Mouse (Mus musculus): ENCODE data around the gene Myog.
A peak's percentile ranks its signal among the peaks of the same experiment; 100 is the strongest.

Gene Myog

DNA sequence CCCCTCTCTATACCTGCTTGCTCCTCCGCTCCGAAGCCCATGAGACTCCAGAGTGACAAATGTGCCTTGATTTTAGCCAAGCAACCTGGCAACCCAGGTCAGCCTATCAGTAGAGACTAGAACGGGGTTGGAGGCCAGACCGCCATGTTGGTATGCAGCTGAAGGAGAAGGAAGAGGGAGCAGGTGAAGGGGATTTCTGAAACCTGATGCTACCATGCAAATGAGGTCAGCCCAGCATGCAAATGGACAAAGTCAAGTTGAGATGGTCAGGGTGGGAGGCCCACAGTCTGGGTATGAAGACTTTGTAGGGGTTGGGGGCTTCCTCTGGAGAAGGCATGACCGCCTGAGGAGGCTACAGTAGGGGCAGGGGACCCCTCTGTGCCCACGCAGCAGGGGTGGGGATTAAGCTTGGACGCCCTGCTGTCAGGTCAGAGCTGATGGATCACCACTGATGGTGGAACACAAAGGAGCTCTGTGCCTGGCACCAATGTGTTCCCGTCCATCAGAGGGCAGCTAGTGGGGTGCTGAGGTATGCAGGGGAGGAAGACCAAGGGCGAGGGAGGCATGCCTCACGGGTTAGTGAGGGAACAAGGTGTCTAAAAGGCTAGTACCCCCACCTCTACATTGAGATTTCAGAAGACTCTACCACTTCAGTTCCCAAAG lies 4.2 kb upstream of the Myog start:
- no peak for DNase-seq

- no peak for DNase-seq
These were observed 1.6 kb upstream of the Myog start for GRCm38 (mm10) chr1:134288239-134288638.

- DNase-seq, result no peak
These were observed 511 bp downstream of the Myog start for GRCm38 (mm10) chr1:134290300-134290699.

GRCm38 (mm10) chr1:134290909-134291308 lies 1.1 kb downstream of the Myog start:
- no peak for DNase-seq

DNA sequence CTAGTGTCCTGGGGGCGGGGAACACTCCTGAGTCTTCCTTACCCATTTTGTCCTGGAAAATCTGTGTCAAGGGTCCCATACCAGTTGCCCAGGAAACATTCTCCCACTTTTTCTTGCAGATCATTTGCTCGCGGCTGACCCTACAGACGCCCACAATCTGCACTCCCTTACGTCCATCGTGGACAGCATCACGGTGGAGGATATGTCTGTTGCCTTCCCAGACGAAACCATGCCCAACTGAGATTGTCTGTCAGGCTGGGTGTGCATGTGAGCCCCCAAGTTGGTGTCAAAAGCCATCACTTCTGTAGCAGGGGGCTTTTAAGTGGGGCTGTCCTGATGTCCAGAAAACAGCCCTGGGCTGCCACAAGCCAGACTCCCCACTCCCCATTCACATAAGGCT lies 1.8 kb downstream of the Myog start:
- DNase-seq, result no peak

DNA sequence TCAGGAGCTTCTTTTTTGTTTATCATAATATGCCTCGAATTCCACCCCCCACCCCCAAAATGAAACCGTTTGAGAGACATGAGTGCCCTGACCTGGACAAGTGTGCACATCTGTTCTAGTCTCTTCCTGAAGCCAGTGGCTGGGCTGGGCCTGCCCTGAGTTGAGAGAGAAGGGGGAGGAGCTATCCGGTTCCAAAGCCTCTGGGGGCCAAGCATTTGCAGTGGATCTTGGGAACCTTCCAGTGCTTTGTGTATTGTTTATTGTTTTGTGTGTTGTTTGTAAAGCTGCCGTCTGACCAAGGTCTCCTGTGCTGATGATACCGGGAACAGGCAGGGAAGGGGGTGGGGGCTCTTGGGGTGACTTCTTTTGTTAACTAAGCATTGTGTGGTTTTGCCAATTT lies 2.3 kb downstream of the Myog start:
- no peak for DNase-seq

DNA sequence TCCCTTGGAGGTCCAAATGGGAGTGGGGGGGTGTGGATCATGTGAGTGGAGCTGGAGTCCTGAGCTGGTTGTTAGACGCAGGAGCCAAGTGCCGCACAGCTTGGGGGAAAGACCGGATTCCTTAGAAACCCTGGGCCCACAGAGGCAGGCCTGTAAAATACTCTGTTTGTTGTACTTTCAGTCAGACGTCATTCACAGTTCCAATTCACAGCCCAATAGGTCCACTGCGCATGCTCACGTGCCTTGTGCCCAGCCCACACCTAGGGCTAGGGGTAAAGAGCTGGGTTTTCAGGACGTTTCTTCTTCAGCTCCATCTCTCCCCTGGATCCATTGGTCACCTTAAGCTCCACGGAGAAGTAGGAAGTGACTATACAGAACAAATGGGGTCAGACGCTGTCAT lies 2.8 kb downstream of the Myog start:
- no peak for DNase-seq

DNA sequence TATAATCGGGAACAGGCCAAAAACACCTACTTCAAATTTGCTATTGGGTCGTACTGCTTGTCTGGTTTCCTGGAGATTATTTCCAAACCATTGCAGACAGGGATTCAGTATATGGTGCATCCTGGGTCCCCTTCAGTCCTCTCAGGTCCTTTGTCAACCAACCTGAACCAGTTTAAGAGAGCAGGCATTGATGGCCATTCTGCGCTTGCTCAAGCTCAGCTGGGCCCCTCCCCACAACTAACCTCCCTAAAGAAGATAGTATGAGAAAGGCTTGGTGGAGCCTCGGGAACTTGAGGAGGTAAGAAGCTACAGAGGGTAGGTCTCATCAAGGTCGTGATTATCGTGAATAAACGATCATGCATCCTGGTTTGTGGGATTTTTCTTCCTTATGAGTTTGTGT lies 3.5 kb downstream of the Myog start:
- DNase-seq, result no peak

DNA sequence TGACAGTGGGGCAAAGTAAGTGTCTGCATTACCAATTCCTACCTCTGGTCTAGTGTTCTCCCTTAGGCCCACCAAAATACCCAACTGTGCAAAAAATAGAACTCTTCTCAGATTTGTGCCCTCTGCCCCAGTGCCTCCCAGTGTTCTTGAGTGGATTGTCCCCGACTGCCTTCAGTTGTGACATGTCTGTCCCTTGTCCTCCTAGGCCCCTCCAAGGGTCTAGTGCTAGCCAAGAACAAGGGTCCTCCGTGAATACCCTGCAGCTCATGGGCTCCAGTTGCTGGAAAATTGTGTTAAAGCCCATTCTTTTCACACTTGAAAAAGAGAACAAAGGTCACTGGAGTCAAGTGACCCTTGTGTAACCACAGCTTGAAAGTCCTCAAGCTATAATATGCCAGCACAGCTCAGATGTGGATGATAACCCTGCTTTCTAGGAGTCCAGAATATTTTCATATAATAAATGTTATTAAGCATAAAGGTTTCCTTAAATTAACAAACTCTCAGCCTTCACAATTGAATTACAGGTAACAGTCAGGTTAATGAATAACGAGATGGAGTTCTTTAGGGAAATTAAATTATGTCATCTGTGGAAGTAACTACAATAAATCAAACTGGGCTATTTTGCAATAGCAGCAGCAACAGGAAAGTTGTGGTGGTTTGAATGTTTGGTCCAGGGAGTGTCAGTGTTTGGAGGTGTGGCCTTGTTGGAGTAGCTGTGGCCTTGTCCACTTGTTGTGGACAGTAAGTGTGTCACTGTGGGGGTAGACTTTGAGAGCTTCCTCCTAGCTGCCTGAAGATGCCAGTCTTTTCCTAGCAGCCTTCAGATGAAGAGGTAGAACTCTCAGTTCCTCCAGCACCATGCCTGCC lies 4.2 kb downstream of the Myog start:
- no peak for DNase-seq

GRCm38 (mm10) chr1:134297265-134297664 lies 7.5 kb downstream of the Myog start:
- no peak for DNase-seq

DNA sequence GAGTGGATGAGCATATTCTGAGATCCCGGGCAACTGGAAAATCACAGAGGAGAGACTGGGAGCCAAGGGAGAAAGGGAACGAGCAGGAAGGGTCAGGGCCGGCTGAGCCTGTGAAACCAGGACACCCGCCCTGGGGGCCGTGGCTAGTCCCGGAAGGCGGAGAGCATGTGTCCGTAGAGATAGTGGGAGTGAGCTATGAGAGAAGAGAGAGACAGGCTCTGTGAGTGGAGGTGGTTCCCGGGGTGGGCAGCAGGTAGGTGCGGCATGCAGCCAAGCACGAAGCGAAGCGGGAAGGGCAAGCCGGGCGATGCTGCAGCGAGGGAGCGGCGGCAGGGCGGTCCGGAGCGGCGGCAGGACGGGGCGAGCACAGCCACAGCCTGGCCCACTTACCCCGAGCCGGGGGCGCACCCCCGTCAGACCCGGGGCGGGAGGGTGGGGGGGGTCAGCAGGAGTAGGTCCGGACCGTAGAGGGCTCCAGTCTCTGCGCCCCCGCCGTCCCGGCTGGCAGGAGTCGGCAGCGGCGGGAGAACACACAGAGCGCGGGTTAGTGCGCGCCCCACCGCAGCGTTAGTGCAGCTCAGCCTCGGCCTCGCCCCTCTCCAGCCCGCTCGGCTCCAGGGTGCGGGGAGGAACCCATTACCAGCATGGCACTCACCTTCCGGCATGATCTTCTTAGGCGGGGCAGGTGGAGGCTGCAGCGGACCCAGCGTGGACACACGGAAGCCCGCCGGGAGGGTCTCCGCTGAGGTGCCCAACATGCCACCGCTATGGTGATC lies 9.0 kb downstream of the Myog start:
- DNase-seq, result peak; percentile 2

- no peak for DNase-seq
These were observed 12.9 kb downstream of the Myog start for GRCm38 (mm10) chr1:134302568-134303238.

- DNase-seq, result no peak
These were observed 15.2 kb downstream of the Myog start for GRCm38 (mm10) chr1:134304940-134305339.

- DNase-seq, result peak; percentile 22
These were observed 17.6 kb downstream of the Myog start for GRCm38 (mm10) chr1:134307409-134307808.

DNA sequence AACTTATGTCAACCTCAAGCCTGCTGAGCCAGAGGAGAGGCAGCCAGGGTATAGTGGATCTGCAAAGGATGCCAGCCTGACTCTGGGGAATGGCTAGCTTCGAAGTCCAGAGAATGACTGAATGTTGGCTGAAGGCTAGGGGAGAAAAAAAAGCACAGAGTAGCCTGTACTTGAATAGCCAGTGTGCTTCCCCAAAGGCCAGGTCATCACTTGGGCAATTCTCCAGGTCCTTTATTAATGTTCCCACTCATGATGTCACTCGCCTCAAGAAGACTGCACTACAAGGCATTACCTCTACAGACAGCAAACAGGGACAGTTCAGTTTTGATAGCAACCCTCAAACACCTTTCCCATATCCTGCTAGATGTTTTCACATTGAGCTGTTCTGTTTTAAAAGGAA lies 20.5 kb downstream of the Myog start:
- DNase-seq, result no peak

DNA sequence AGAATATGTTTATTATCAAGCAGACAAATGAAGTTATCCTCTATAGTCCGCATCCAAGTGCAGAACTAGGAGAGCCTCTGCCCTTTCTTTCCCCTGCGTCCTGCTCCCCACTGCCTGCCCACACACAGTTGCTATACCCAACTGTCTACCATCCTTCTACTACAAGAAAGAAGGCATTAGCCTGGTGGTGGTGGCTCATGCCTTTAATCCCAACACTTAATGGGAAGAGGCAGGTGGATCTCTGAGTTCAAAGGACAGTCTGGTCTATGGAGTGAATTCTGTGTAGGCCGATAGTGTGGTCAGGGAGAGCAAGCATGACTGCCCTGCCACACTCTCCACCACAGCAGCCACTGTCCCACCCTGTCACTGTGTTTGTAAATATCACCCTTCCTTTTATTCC lies 20.9 kb downstream of the Myog start:
- no peak for DNase-seq

GRCm38 (mm10) chr1:134311760-134312159 lies 22.0 kb downstream of the Myog start:
- no peak for DNase-seq

DNA sequence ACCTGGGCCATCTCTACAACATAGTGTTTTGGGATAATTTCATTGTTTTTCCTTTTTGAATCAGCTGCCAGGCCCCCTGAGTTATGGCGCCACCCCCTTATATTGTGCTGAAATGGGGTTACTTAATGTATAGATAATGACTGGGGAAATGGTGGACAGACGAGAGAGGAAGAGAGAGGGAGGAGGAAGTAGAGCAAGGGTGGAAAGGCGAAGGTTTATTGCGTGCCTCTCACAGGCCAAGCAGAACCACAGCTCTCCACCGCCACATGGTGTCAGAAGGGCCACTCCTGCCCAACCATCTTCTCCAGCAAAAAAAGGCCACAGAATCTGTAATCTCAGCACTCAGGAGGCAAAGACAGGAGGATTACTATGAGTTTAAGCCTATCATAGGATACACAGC lies 25.4 kb downstream of the Myog start:
- DNase-seq, result no peak

- DNase-seq, result no peak
These were observed 26.6 kb downstream of the Myog start for GRCm38 (mm10) chr1:134316361-134316760.

- no peak for DNase-seq
These were observed 28.5 kb downstream of the Myog start for GRCm38 (mm10) chr1:134318261-134318660.

DNA sequence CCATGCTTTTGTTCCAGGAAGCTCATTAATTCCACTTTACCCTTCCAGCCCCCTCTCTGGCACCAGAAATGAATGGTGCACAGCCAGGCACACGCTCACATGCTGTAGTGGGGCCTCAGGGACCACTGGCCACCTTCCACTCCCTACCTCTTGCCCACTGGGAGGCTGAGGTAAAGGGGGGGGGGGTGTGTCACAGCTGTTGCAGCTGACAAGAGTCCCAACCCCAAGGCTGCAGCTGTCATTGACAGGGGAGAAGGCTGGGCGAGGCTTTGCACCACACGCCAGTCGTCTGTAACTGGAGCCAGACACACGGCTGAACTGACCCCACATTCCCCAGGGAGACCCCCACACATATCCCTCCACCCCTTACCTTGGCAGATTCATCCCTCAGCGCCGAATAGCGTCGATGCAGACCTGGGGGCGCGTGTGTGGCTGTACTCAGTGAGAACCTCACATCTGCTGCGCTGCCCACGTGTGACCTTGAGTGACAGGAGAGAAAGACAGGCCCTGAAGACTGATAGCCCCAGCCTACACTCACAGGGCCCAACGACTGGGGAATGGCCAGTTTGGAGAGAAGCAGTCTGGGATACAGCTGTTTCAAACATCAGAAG lies 31.0 kb downstream of the Myog start:
- DNase-seq, result no peak

- no peak for DNase-seq
These were observed 32.8 kb downstream of the Myog start for GRCm38 (mm10) chr1:134322591-134322990.
